Mouse (Mus musculus) midbrain, embryonic 12.5 days (tissue): ENCODE results near the gene Gtf2f2. TPM values are rescaled to one million over a fixed set of nuclear protein-coding genes. Genes with fewer than 3 reads are reported as not detected.

Experiments used
- ATAC-seq: fragments of 200-750 bp; cut with Nextera tagmentation; 2 replicates; pipeline ENCODE4 v1.8.0; 2017; ENCODE audit warnings: low read depth, moderate TSS enrichment, moderate library complexity; ENCODE audit not compliant: low FRiP score
- H3K27ac ChIP-seq: fragments of 300-500 bp; sonication (generic); replicated peaks from 2 replicates; pipeline ENCODE4 v1.5.1; 2016; ENCODE audit warnings: mild to moderate bottlenecking
- H3K27me3 ChIP-seq: fragments of 300-500 bp; sonication (generic); 2 replicates; pipeline ENCODE4 v1.6.1; 2016; ENCODE audit warnings: mild to moderate bottlenecking
- H3K36me3 ChIP-seq: fragments of 300-500 bp; sonication (generic); 2 replicates; pipeline ENCODE4 v1.6.1; 2016
- H3K4me1 ChIP-seq: fragments of 300-500 bp; sonication (generic); 2 replicates; pipeline ENCODE4 v1.6.1; 2016
- H3K4me2 ChIP-seq: fragments of 300-500 bp; sonication (generic); replicated peaks from 2 replicates; pipeline ENCODE4 v1.6.1; 2016; ENCODE audit warnings: mild to moderate bottlenecking, moderate library complexity
- H3K4me3 ChIP-seq: fragments of 300-500 bp; sonication (generic); 2 replicates; pipeline ENCODE4 v1.5.1; 2016; ENCODE audit warnings: mild to moderate bottlenecking
- H3K9ac ChIP-seq: fragments of 300-500 bp; sonication (generic); replicated peaks from 2 replicates; pipeline ENCODE4 v1.6.1; 2016; ENCODE audit warnings: mild to moderate bottlenecking, moderate library complexity
- H3K9me3 ChIP-seq: fragments of 300-500 bp; sonication (generic); 2 replicates; pipeline ENCODE4 v1.6.1; 2016; ENCODE audit warnings: mild to moderate bottlenecking
- WGBS: fragments of 180-500 bp; shearing (Covaris S2); methylation state at CpG from one replicate; pipeline ENCODE4 v1.1.7; 2016; 5-methylcytosine and 5-hydroxymethylcytosine counted together
- polyA plus RNA-seq: library from polyadenylated mRNA; unstranded; fragments of >200 nt; fragmentation: Nextera tagmentation; extraction: Ambion mirVana; gene quantifications from 2 replicates; pipeline ENCODE4 v1.2.1, GENCODE M21; 2016

Gtf2f2 gene
- polyA plus RNA-seq, 1 experiment from 2014 or later: 48.9 TPM

GRCm38 (mm10) chr14:76020927-76021719 is 10.5 kb upstream of the Gtf2f2 start:
- WGBS: 51% methylated on average over 7 of the region's 7 CpGs
- peak overlapping the region; percentile 75 for H3K27ac ChIP-seq
- H3K4me2 ChIP-seq: no peak overlapping the region
- H3K27me3 ChIP-seq: no peaks in the 10 kb centered on the region
- H3K4me3 ChIP-seq: no peak overlapping the region
- 0 out of 2 replicates have a peak, but pooled peaks have one; percentile 30 for ATAC-seq
- no peaks in the 10 kb centered on the region for H3K36me3 ChIP-seq
- H3K9me3 ChIP-seq: 0 out of 2 replicates have a peak, but pooled peaks cover 2% of the 10 kb centered on the region
- H3K9ac ChIP-seq: no peak overlapping the region
- peaks cover 13% of the 10 kb centered on the region; the same call in 1 of the 2 replicates for H3K4me1 ChIP-seq

GRCm38 (mm10) chr14:76020259-76020785 is 9.7 kb upstream of the Gtf2f2 start:
- H3K9me3 ChIP-seq: 0 out of 2 replicates have a peak, but pooled peaks cover 2% of the 10 kb centered on the region
- peak overlapping the region; percentile 75 for H3K27ac ChIP-seq
- H3K36me3 ChIP-seq: no peaks in the 10 kb centered on the region
- 75% methylated on average over 5 of the region's 5 CpGs for WGBS
- no peak overlapping the region for H3K9ac ChIP-seq
- H3K27me3 ChIP-seq: no peaks in the 10 kb centered on the region
- ATAC-seq: no peak
- H3K4me1 ChIP-seq: peaks cover 13% of the 10 kb centered on the region; the same call in 1 of the 2 replicates
- no peak overlapping the region for H3K4me3 ChIP-seq
- H3K4me2 ChIP-seq: no peak overlapping the region

GRCm38 (mm10) chr14:76017785-76018490 is 7.3 kb upstream of the Gtf2f2 start:
- Histone ChIP-seq H3K4me3 (no peak overlapping the region), H3K4me2 (no peak overlapping the region), H3K9ac (no peak overlapping the region), H3K27ac (peak overlapping the region; percentile 71), H3K4me1 (peaks cover 13% of the 10 kb centered on the region; the same call in 1 of the 2 replicates), H3K36me3 (no peaks in the 10 kb centered on the region), H3K27me3 (no peaks in the 10 kb centered on the region), H3K9me3 (0 out of 2 replicates have a peak, but pooled peaks cover 2% of the 10 kb centered on the region)
- peak; percentile 38; the same call in 1 of the 2 replicates for ATAC-seq
- 72% methylated on average over 10 of the region's 10 CpGs for WGBS

- Histone ChIP-seq H3K4me3 (no peak overlapping the region), H3K36me3 (no peaks in the 10 kb centered on the region), H3K9ac (no peak overlapping the region), H3K9me3 (0 out of 2 replicates have a peak, but pooled peaks cover 1% of the 10 kb centered on the region), H3K4me2 (no peak overlapping the region), H3K27me3 (no peaks in the 10 kb centered on the region; the same call in 1 of the 2 replicates), H3K4me1 (peaks cover 13% of the 10 kb centered on the region), H3K27ac (no peak overlapping the region)
- WGBS: 60% methylated on average over 2 of the region's 2 CpGs
- ATAC-seq: no peak
These were observed 3.7 kb upstream of the Gtf2f2 start for GRCm38 (mm10) chr14:76014331-76014730.

GRCm38 (mm10) chr14:76011062-76011457 is 395 bp upstream of the Gtf2f2 start:
- Histone ChIP-seq H3K4me3 (peak overlapping the region; percentile 85), H3K27ac (no peak overlapping the region), H3K27me3 (no peaks in the 10 kb centered on the region; the same call in 1 of the 2 replicates), H3K4me1 (peaks cover 24% of the 10 kb centered on the region), H3K36me3 (peaks cover 6% of the 10 kb centered on the region; the same call in 1 of the 2 replicates), H3K9me3 (no peaks in the 10 kb centered on the region), H3K4me2 (peak overlapping the region; percentile 75), H3K9ac (0 out of 2 replicates have a peak overlapping the region, but pooled peaks have one; percentile 72)
- peak; percentile 56 for ATAC-seq
- WGBS: 35% methylated on average over 7 of the region's 7 CpGs

- Histone ChIP-seq H3K9ac (0 out of 2 replicates have a peak overlapping the region, but pooled peaks have one; percentile 72), H3K27ac (no peak overlapping the region), H3K27me3 (no peaks in the 10 kb centered on the region; the same call in 1 of the 2 replicates), H3K4me3 (peak overlapping the region; percentile 85), H3K9me3 (no peaks in the 10 kb centered on the region), H3K4me2 (peak overlapping the region; percentile 75), H3K4me1 (peaks cover 24% of the 10 kb centered on the region), H3K36me3 (peaks cover 6% of the 10 kb centered on the region; the same call in 1 of the 2 replicates)
- ATAC-seq: no peak
- WGBS: 87% methylated on average over 5 of the region's 5 CpGs
These were observed 1.5 kb downstream of the Gtf2f2 start for GRCm38 (mm10) chr14:76009185-76009584.

- Histone ChIP-seq H3K4me1 (peaks cover 24% of the 10 kb centered on the region), H3K4me3 (no peak overlapping the region), H3K27me3 (no peaks in the 10 kb centered on the region; the same call in 1 of the 2 replicates), H3K9ac (no peak overlapping the region), H3K9me3 (no peaks in the 10 kb centered on the region), H3K4me2 (no peak overlapping the region), H3K27ac (no peak overlapping the region), H3K36me3 (peaks cover 6% of the 10 kb centered on the region; the same call in 1 of the 2 replicates)
- no peak for ATAC-seq
- WGBS: 97% methylated on average over 1 of the region's 1 CpGs
These were observed 2.5 kb downstream of the Gtf2f2 start for GRCm38 (mm10) chr14:76008174-76008573.

- 61% methylated on average over 4 of the region's 4 CpGs for WGBS
- no peaks in the 10 kb centered on the region for H3K9me3 ChIP-seq
- no peak overlapping the region for H3K4me2 ChIP-seq
- H3K9ac ChIP-seq: no peak overlapping the region
- H3K4me3 ChIP-seq: no peak overlapping the region
- no peak for ATAC-seq
- H3K36me3 ChIP-seq: peaks cover 6% of the 10 kb centered on the region; the same call in 1 of the 2 replicates
- H3K27me3 ChIP-seq: no peaks in the 10 kb centered on the region
- H3K27ac ChIP-seq: no peak overlapping the region
- H3K4me1 ChIP-seq: peaks cover 18% of the 10 kb centered on the region
These were observed 5.7 kb downstream of the Gtf2f2 start for GRCm38 (mm10) chr14:76005011-76005410.

GRCm38 (mm10) chr14:76001781-76002180 is 8.9 kb downstream of the Gtf2f2 start:
- H3K9ac ChIP-seq: no peak overlapping the region
- no peaks in the 10 kb centered on the region for H3K4me1 ChIP-seq
- no peak overlapping the region for H3K27ac ChIP-seq
- no peak overlapping the region for H3K4me3 ChIP-seq
- H3K4me2 ChIP-seq: no peak overlapping the region
- no peaks in the 10 kb centered on the region for H3K9me3 ChIP-seq
- H3K27me3 ChIP-seq: no peaks in the 10 kb centered on the region
- 82% methylated on average over 4 of the region's 4 CpGs for WGBS
- peaks cover 3% of the 10 kb centered on the region; the same call in 1 of the 2 replicates for H3K36me3 ChIP-seq
- ATAC-seq: no peak

GRCm38 (mm10) chr14:75998082-75998481 is 12.6 kb downstream of the Gtf2f2 start:
- Histone ChIP-seq H3K9me3 (no peaks in the 10 kb centered on the region), H3K36me3 (peaks cover 6% of the 10 kb centered on the region; the same call in 1 of the 2 replicates), H3K4me1 (no peaks in the 10 kb centered on the region), H3K4me3 (no peak overlapping the region), H3K9ac (no peak overlapping the region), H3K4me2 (no peak overlapping the region), H3K27ac (no peak overlapping the region), H3K27me3 (no peaks in the 10 kb centered on the region)
- 72% methylated on average over 1 of the region's 1 CpGs for WGBS
- ATAC-seq: no peak

GRCm38 (mm10) chr14:75992371-75992770 is 18.3 kb downstream of the Gtf2f2 start:
- no peaks in the 10 kb centered on the region for H3K27me3 ChIP-seq
- WGBS: 97% methylated on average over 4 of the region's 4 CpGs

More at GRCm38 (mm10) chr14:75992371-75992770, 18.3 kb downstream of the Gtf2f2 start:
- no peak overlapping the region for H3K4me3 ChIP-seq
- no peak overlapping the region for H3K4me2 ChIP-seq
- no peak overlapping the region for H3K27ac ChIP-seq
- H3K9ac ChIP-seq: no peak overlapping the region
- peaks cover 10% of the 10 kb centered on the region; the same call in 1 of the 2 replicates for H3K36me3 ChIP-seq
- no peaks in the 10 kb centered on the region for H3K4me1 ChIP-seq
- no peak for ATAC-seq
- H3K9me3 ChIP-seq: no peaks in the 10 kb centered on the region
